In the genomic region with DNA sequence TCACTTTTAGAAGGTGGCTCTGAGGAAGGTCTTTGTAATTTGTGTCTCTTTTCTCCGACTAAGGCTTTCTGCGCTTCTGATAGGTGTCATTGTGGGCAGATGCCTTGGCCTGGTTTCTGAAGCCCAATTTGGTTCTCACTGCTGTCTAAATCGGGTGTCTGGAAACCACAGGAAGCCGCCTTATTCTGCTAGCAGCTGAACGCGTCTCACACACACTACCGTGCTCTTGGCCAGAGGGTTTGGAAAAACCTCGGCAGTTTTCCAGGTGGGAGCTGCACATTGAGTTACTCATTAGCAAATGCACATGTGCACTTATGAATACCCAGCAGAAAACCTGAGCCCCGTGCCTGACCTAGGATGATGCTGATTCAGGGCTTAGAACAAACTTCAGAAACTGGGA, we compare ENCODE assay signal across 11 mouse cellular contexts. TPM values are rescaled to one million over a fixed set of nuclear protein-coding genes. Genes with fewer than 3 reads are reported as not detected.
DNase-seq lines count a peak whose midpoint lies in the region; ATAC-seq lines count a peak whose summit lies in the region.
"Had no signal": no experiment of that assay in that cellular context is flagged by ENCODE, and none has a peak within 500 bp of the region (broad histone marks: within the 10 kb centered on the region; RNA-seq: fewer than 3 reads in every experiment).

No protein-coding gene starts in this region.

- DNase-seq in forebrain, embryonic 14.5 days (ENCODE audit: low spot score): peak; percentile 63
- DNase-seq in forebrain, embryonic 11.5 days (ENCODE audit: low spot score): no peak
- peak; percentile 71 for DNase-seq in midbrain, embryonic 11.5 days (ENCODE audit: low spot score, missing footprints)
- no peak for DNase-seq in midbrain, embryonic 10.5 days (ENCODE audit: low spot score)
- peak; percentile 51 to 52 for DNase-seq in left cerebral cortex, postnatal 10 days (ENCODE audit: extremely low spot score in 1 of 2, low spot score in 2 of 2)
- peak; percentile 12 to 18 for DNase-seq in thymus, postnatal 36 days
- no peak for DNase-seq in adrenal gland, adult 2 months
- no peak for DNase-seq in testis, postnatal 14 days (ENCODE audit: low spot score)
- DNase-seq: cerebellum, postnatal 36 days had no signal

- no peak for ATAC-seq in forebrain, embryonic 14.5 days
- no peak for ATAC-seq in forebrain, embryonic 11.5 days (replicated peaks; ENCODE audit: low FRiP score)
- no peak for ATAC-seq in midbrain, embryonic 11.5 days (ENCODE audit: low FRiP score)

- no peak overlapping the region for H3K9ac ChIP-seq in forebrain, embryonic 14.5 days (ENCODE audit: low read length)
- no peak overlapping the region for H3K9ac ChIP-seq in forebrain, embryonic 11.5 days (ENCODE audit: low read length)
- no peak overlapping the region for H3K9ac ChIP-seq in midbrain, embryonic 11.5 days (ENCODE audit: low read length)
- H3K9ac ChIP-seq: hindbrain, embryonic 15.5 days had no signal

- H3K36me3 ChIP-seq in forebrain, embryonic 14.5 days (ENCODE audit: control insufficient read depth, insufficient read depth, low read length): no peaks in the 10 kb centered on the region
- no peaks in the 10 kb centered on the region for H3K36me3 ChIP-seq in forebrain, embryonic 11.5 days (ENCODE audit: control insufficient read depth, insufficient read depth, low read length)
- H3K36me3 ChIP-seq in midbrain, embryonic 11.5 days (ENCODE audit: control insufficient read depth, insufficient read depth, low read length): no peaks in the 10 kb centered on the region
- no peaks in the 10 kb centered on the region for H3K36me3 ChIP-seq in midbrain, embryonic 10.5 days
- H3K36me3 ChIP-seq: hindbrain, embryonic 15.5 days had no signal

- intact Hi-C loops in left cerebral cortex, postnatal 10 days (cut with DNase I): no loop called here

- no peaks in the 10 kb centered on the region for H3K9me3 ChIP-seq in forebrain, embryonic 14.5 days (replicated peaks; ENCODE audit: control insufficient read depth, low read length)
- H3K9me3 ChIP-seq in forebrain, embryonic 11.5 days (ENCODE audit: control insufficient read depth, low read length): no peaks in the 10 kb centered on the region
- H3K9me3 ChIP-seq in midbrain, embryonic 11.5 days (ENCODE audit: control insufficient read depth, low read length): no peaks in the 10 kb centered on the region
- H3K9me3 ChIP-seq in midbrain, embryonic 10.5 days (replicated peaks): no peaks in the 10 kb centered on the region
- H3K9me3 ChIP-seq: hindbrain, embryonic 15.5 days; megakaryocyte, embryonic 14.5 days had no signal

- H3K27me3 ChIP-seq in forebrain, embryonic 14.5 days (replicated peaks; ENCODE audit: control insufficient read depth, insufficient read depth, low read length): no peaks in the 10 kb centered on the region
- no peaks in the 10 kb centered on the region for H3K27me3 ChIP-seq in forebrain, embryonic 11.5 days (ENCODE audit: control insufficient read depth, insufficient read depth, low read length)
- H3K27me3 ChIP-seq in midbrain, embryonic 11.5 days (ENCODE audit: control insufficient read depth, insufficient read depth, low read length): no peaks in the 10 kb centered on the region
- no peaks in the 10 kb centered on the region for H3K27me3 ChIP-seq in midbrain, embryonic 10.5 days (ENCODE audit: low read depth, poor library complexity, severe bottlenecking)
- H3K27me3 ChIP-seq: hindbrain, embryonic 15.5 days had no signal

- peaks cover 6% of the 10 kb centered on the region for H3K4me1 ChIP-seq in forebrain, embryonic 14.5 days (ENCODE audit: control insufficient read depth, insufficient read depth, low read length)
- peaks cover 3% of the 10 kb centered on the region; the same call in 1 of the 2 replicates for H3K4me1 ChIP-seq in forebrain, embryonic 11.5 days (replicated peaks; ENCODE audit: control insufficient read depth, insufficient read depth, low read length)
- H3K4me1 ChIP-seq in midbrain, embryonic 11.5 days (ENCODE audit: control insufficient read depth, insufficient read depth, low read length): peaks cover 6% of the 10 kb centered on the region
- H3K4me1 ChIP-seq in midbrain, embryonic 10.5 days: peaks cover 28% of the 10 kb centered on the region

- 54% methylated on average over 9 of the region's 9 CpGs for WGBS in forebrain, embryonic 14.5 days
- WGBS in forebrain, embryonic 11.5 days: 85% methylated on average over 9 of the region's 9 CpGs
- 89% methylated on average over 9 of the region's 9 CpGs for WGBS in midbrain, embryonic 11.5 days
- 88% methylated on average over 9 of the region's 9 CpGs for WGBS in midbrain, embryonic 10.5 days

- no peak overlapping the region for H3K4me2 ChIP-seq in forebrain, embryonic 14.5 days (ENCODE audit: low read length)
- no peak overlapping the region for H3K4me2 ChIP-seq in forebrain, embryonic 11.5 days (ENCODE audit: low read depth, low read length, severe bottlenecking)
- H3K4me2 ChIP-seq in midbrain, embryonic 11.5 days: no peak overlapping the region
- H3K4me2 ChIP-seq: hindbrain, embryonic 15.5 days had no signal

- no peak overlapping the region for H3K27ac ChIP-seq in forebrain, embryonic 14.5 days (ENCODE audit: low read depth, low read length)
- H3K27ac ChIP-seq in forebrain, embryonic 11.5 days (ENCODE audit: low read depth, low read length): no peak overlapping the region
- no peak overlapping the region for H3K27ac ChIP-seq in midbrain, embryonic 11.5 days (ENCODE audit: low read depth, low read length)
- no peak overlapping the region for H3K27ac ChIP-seq in midbrain, embryonic 10.5 days (replicated peaks)
- H3K27ac ChIP-seq: hindbrain, embryonic 15.5 days had no signal

- no peak overlapping the region for H3K4me3 ChIP-seq in forebrain, embryonic 14.5 days (ENCODE audit: low read depth, low read length)
- no peak overlapping the region for H3K4me3 ChIP-seq in forebrain, embryonic 11.5 days (ENCODE audit: low read depth, low read length)
- H3K4me3 ChIP-seq in midbrain, embryonic 11.5 days (ENCODE audit: low read depth, low read length): no peak overlapping the region
- H3K4me3 ChIP-seq in midbrain, embryonic 10.5 days: no peak overlapping the region
- H3K4me3 ChIP-seq: hindbrain, embryonic 15.5 days; megakaryocyte, embryonic 14.5 days had no signal

RNA-seq across cellular contexts. Expression of a gene that starts 52.9 kb away (rescaled TPM):
- 1.5 and 2.2 TPM in 2 replicates for polyA plus RNA-seq in forebrain, embryonic 14.5 days (2014; fragmentation: Nextera tagmentation; extraction: Ambion mirVana)
- 4.6 TPM in 2 replicates for polyA plus RNA-seq in forebrain, embryonic 11.5 days (2014; fragmentation: Nextera tagmentation; extraction: Ambion mirVana)
- 0.83 and 1.1 TPM in 2 replicates for polyA plus RNA-seq in midbrain, embryonic 11.5 days (2014; fragmentation: Nextera tagmentation; extraction: Ambion mirVana)
- polyA plus RNA-seq in midbrain, embryonic 10.5 days (2016; fragmentation: Nextera tagmentation; extraction: Ambion mirVana): 0.91 and 1.0 TPM in 2 replicates
- total RNA-seq in left cerebral cortex, postnatal 10 days (2021): 10 to 100 TPM; 53.3 to 55.2 TPM
- total RNA-seq in adrenal gland, adult 2 months (2021): 1 to 10 TPM; 6.3 to 8.2 TPM
- polyA plus RNA-seq in adrenal gland, adult 2 months (2012; rRNA removed): 1.4 and 2.0 TPM in 2 replicates

Comparison
In these comparisons a context has a peak if more than half of its experiments do, and no peak if none do; other contexts are left out.
1. DNase-seq: peak in forebrain, embryonic 14.5 days (single experiment), midbrain, embryonic 11.5 days (single experiment), left cerebral cortex, postnatal 10 days (2 of 2) and thymus, postnatal 36 days (2 of 2); none in forebrain, embryonic 11.5 days (single experiment), midbrain, embryonic 10.5 days (single experiment), adrenal gland, adult 2 months (single experiment) and testis, postnatal 14 days (single experiment).